Mouse (Mus musculus) spleen, adult 2 months (tissue): ENCODE data around the gene Fcrl5. TPM values are rescaled to one million over a fixed set of nuclear protein-coding genes. Genes with fewer than 3 reads are reported as not detected.

Experiments used
- DNase-seq, 2 experiments: peaks; one replicate each; pipeline versions ENCODE4 v3.0.0 to v3.0.0-alpha.2; 2012 to 2021; ENCODE audit warnings: low spot score in 2 of 2, low read depth in 1 of 2
- H3K27ac ChIP-seq: fragments of 200-500 bp; 2 replicates; pipeline ENCODE4 v1.5.1; 2012; ENCODE audit warnings: low read length, inconsistent platforms; ENCODE audit not compliant: insufficient read depth
- H3K27me3 ChIP-seq: fragments of 200-500 bp; 2 replicates; pipeline ENCODE4 v1.6.1; 2012; ENCODE audit warnings: mild to moderate bottlenecking, moderate library complexity, low read length, inconsistent platforms; ENCODE audit not compliant: control insufficient read depth, insufficient read depth
- H3K36me3 ChIP-seq: fragments of 200-500 bp; 2 replicates; pipeline ENCODE4 v1.6.1; 2012; ENCODE audit warnings: mild to moderate bottlenecking, low read length, inconsistent platforms; ENCODE audit not compliant: control insufficient read depth, insufficient read depth
- H3K4me1 ChIP-seq: fragments of 200-500 bp; 2 replicates; pipeline ENCODE4 v1.6.1; 2011; ENCODE audit warnings: inconsistent platforms; ENCODE audit not compliant: control insufficient read depth, insufficient read depth, insufficient read length
- H3K4me3 ChIP-seq: fragments of 200-500 bp; 2 replicates; pipeline ENCODE4 v1.5.1; 2011; ENCODE audit warnings: mild to moderate bottlenecking, inconsistent platforms; ENCODE audit not compliant: insufficient read depth, insufficient read length; ENCODE audit errors: extremely low read depth
- CTCF ChIP-seq: fragments of 200-500 bp; IDR thresholded peaks from 2 replicates; pipeline ENCODE4 v1.5.1; 2011; ENCODE audit warnings: mild to moderate bottlenecking, inconsistent platforms; ENCODE audit not compliant: insufficient read depth, insufficient read length, insufficient replicate concordance; ENCODE audit errors: extremely low read depth
- POLR2A ChIP-seq: fragments of 200-500 bp; IDR thresholded peaks from 2 replicates; pipeline ENCODE4 v1.6.1; 2011; ENCODE audit warnings: low read depth, low read length, inconsistent platforms
- WGBS: fragments of 180-500 bp; shearing (Covaris S2); methylation state at CpG from one replicate; pipeline ENCODE4 v1.1.7; 2018; 5-methylcytosine and 5-hydroxymethylcytosine counted together
- polyA plus RNA-seq: library from polyadenylated mRNA; depleted of rRNA; stranded (reverse); fragments of >200 nt; gene quantifications from 2 replicates; pipeline ENCODE4 v1.2.3, GENCODE M21; 2012

The Fcrl5 gene
- polyA plus RNA-seq, 1 experiment: 9.2 TPM

GRCm38 (mm10) chr3:87518425-87518824 lies 82.9 kb downstream of the Fcrl5 start:
- DNase-seq: no peak
- TF ChIP-seq CTCF (no peak), POLR2A (no peak)
- H3K4me3 ChIP-seq: no peak overlapping the region
- H3K27ac ChIP-seq: no peak overlapping the region
- H3K4me1 ChIP-seq: peaks cover 10% of the 10 kb centered on the region; the same call in 1 of the 2 replicates
- no peaks in the 10 kb centered on the region for H3K36me3 ChIP-seq
- H3K27me3 ChIP-seq: no peaks in the 10 kb centered on the region

- 30% methylated on average over 4 of the region's 4 CpGs for WGBS
Observed at GRCm38 (mm10) chr3:87521126-87521525, 85.6 kb downstream of the Fcrl5 start.

GRCm38 (mm10) chr3:87521833-87522232 lies 86.3 kb downstream of the Fcrl5 start:
- Histone ChIP-seq H3K36me3 (no peaks in the 10 kb centered on the region), H3K27me3 (no peaks in the 10 kb centered on the region), H3K4me3 (no peak overlapping the region), H3K4me1 (peaks cover 10% of the 10 kb centered on the region; the same call in 1 of the 2 replicates), H3K27ac (no peak overlapping the region)
- DNase-seq: no peak
- 53% methylated on average over 1 of the region's 1 CpGs for WGBS
- TF ChIP-seq CTCF: no peak
- TF ChIP-seq POLR2A: no peak

More at GRCm38 (mm10) chr3:87521126-87521525, 85.6 kb downstream of the Fcrl5 start:
- TF ChIP-seq CTCF (no peak), POLR2A (no peak)
- H3K27ac ChIP-seq: no peak overlapping the region
- H3K4me3 ChIP-seq: no peak overlapping the region
- no peak for DNase-seq
- H3K36me3 ChIP-seq: no peaks in the 10 kb centered on the region
- peaks cover 7% of the 10 kb centered on the region; the same call in 1 of the 2 replicates for H3K4me1 ChIP-seq
- no peaks in the 10 kb centered on the region for H3K27me3 ChIP-seq

GRCm38 (mm10) chr3:87523701-87524100 lies 88.1 kb downstream of the Fcrl5 start:
- WGBS: 62% methylated on average over 9 of the region's 9 CpGs
- peaks cover 25% of the 10 kb centered on the region; the same call in 1 of the 2 replicates for H3K4me1 ChIP-seq
- no peak overlapping the region for H3K27ac ChIP-seq
- H3K36me3 ChIP-seq: peaks cover 6% of the 10 kb centered on the region; the same call in 1 of the 2 replicates
- no peak overlapping the region for H3K4me3 ChIP-seq
- TF ChIP-seq POLR2A (no peak), CTCF (no peak)
- no peak for DNase-seq
- H3K27me3 ChIP-seq: no peaks in the 10 kb centered on the region

DNA sequence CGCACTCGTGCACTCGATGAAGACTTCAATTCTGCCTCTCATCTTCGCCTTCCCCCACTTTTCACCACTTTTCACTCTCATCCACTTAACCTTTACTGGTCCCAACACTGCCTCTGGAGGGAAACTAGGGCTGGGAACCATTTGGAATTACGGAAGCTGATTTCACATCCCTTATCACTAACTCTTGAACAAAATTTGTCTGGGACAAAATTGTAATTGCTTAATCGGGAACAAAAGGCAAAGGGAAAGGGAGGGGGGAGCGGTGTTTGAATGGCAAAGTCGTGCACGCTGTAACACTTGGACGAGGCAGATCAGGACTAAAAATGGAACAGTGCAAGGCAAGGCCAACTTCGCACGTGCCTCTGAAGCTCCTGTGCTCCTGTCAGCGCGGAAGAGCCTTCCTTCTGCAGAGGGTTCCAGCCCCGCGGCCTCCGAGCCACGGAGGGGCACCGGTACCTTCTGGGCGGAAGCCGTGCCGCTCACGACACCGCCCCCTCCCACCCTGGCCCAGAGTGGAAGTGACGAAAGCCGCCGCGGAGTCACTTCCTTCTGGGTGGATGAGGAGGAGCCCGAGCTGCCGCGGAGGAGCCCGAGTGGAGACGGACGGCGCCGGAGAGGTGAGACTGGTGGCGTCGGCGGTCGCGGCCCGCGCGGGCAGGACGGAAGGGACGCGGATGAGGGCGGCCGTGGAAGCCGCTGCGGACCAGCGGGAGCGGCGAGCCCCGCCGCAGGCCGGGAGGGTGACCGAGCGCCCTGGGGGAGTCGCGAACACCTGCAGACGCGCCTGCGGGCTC lies 89.7 kb downstream of the Fcrl5 start, which contains the start of gene Etv3:
Gene Etv3 (plus strand): TSS at position 365 of the 794 bp plus-strand sequence.
- Histone ChIP-seq H3K27ac (peak within 1 kb of the TSS; percentile 80), H3K4me3 (peak within 1 kb of the TSS; percentile 88), H3K4me1 (peaks cover 31% of the 10 kb centered on the region), H3K36me3 (peaks cover 8% of the 10 kb centered on the region), H3K27me3 (no peaks in the 10 kb centered on the region)
- TF ChIP-seq CTCF (no peak), POLR2A (no peak)
- 7% methylated on average over 56 of the region's 64 CpGs for WGBS
- DNase-seq: peak; percentile 75 to 90

- Histone ChIP-seq H3K4me3 (peak overlapping the region; percentile 88), H3K27me3 (no peaks in the 10 kb centered on the region), H3K4me1 (peaks cover 31% of the 10 kb centered on the region), H3K27ac (peak overlapping the region; percentile 80), H3K36me3 (peaks cover 14% of the 10 kb centered on the region)
- TF ChIP-seq CTCF (no peak), POLR2A (no peak)
- 5% methylated on average over 27 of the region's 27 CpGs for WGBS
- DNase-seq: peak in 1 of 2 experiments; percentile 20
Observed at GRCm38 (mm10) chr3:87525837-87526570, 90.4 kb downstream of the Fcrl5 start.

- TF ChIP-seq CTCF: no peak
- no peak for TF ChIP-seq POLR2A
- Histone ChIP-seq H3K27me3 (no peaks in the 10 kb centered on the region), H3K27ac (0 out of 2 replicates have a peak overlapping the region, but pooled peaks have one; percentile 1), H3K36me3 (peaks cover 16% of the 10 kb centered on the region), H3K4me1 (peaks cover 28% of the 10 kb centered on the region), H3K4me3 (0 out of 2 replicates have a peak overlapping the region, but pooled peaks have one; percentile 4)
- WGBS: 57% methylated on average over 12 of the region's 12 CpGs
- no peak for DNase-seq
Observed at GRCm38 (mm10) chr3:87527139-87527538, 91.6 kb downstream of the Fcrl5 start.
